Mouse (Mus musculus): ENCODE data around the gene Kcnn3. TPM values are rescaled to one million over a fixed set of nuclear protein-coding genes. Genes with fewer than 3 reads are reported as not detected.

The Kcnn3 gene
- polyA plus RNA-seq, 1 experiment from 2014 or later, result 1.4 TPM

- Histone ChIP-seq H3K9me3 (replicated peaks) (no peaks in the 10 kb centered on the region), H3K9ac (no peak overlapping the region), H3K4me1 (replicated peaks) (peaks cover 15% of the 10 kb centered on the region), H3K36me3 (no peaks in the 10 kb centered on the region), H3K4me3 (no peak overlapping the region), H3K27me3 (replicated peaks) (peaks cover 44% of the 10 kb centered on the region), H3K27ac (ENCODE audit: poor library complexity, severe bottlenecking) (no peak overlapping the region), H3K4me2 (no peak overlapping the region)
- no peak for ATAC-seq (ENCODE audit: insufficient number of reproducible peaks, low FRiP score)
- WGBS, result 71% methylated on average over 1 of the region's 1 CpGs
Observed at GRCm38 (mm10) chr3:89569058-89569457, 49.1 kb downstream of the Kcnn3 start.

- Histone ChIP-seq H3K36me3 (no peaks in the 10 kb centered on the region), H3K4me3 (no peak overlapping the region), H3K4me1 (replicated peaks) (peaks cover 15% of the 10 kb centered on the region), H3K4me2 (no peak overlapping the region), H3K27ac (ENCODE audit: poor library complexity, severe bottlenecking) (no peak overlapping the region), H3K9ac (no peak overlapping the region), H3K9me3 (replicated peaks) (no peaks in the 10 kb centered on the region), H3K27me3 (replicated peaks) (peaks cover 43% of the 10 kb centered on the region)
- 18% methylated on average over 7 of the region's 7 CpGs for WGBS
- ATAC-seq (ENCODE audit: insufficient number of reproducible peaks, low FRiP score), result no peak
Observed at GRCm38 (mm10) chr3:89569707-89570324, 49.9 kb downstream of the Kcnn3 start.

GRCm38 (mm10) chr3:89570362-89570761 lies 50.4 kb downstream of the Kcnn3 start:
- Histone ChIP-seq H3K4me2 (no peak overlapping the region), H3K36me3 (no peaks in the 10 kb centered on the region), H3K9ac (no peak overlapping the region), H3K27me3 (replicated peaks) (peaks cover 40% of the 10 kb centered on the region), H3K9me3 (replicated peaks) (0 out of 2 replicates have a peak, but pooled peaks cover 2% of the 10 kb centered on the region), H3K4me1 (replicated peaks) (peaks cover 10% of the 10 kb centered on the region), H3K4me3 (no peak overlapping the region), H3K27ac (ENCODE audit: poor library complexity, severe bottlenecking) (no peak overlapping the region)
- 4% methylated on average over 3 of the region's 3 CpGs for WGBS
- ATAC-seq (ENCODE audit: insufficient number of reproducible peaks, low FRiP score), result no peak

GRCm38 (mm10) chr3:89574260-89574659 lies 54.3 kb downstream of the Kcnn3 start:
- Histone ChIP-seq H3K4me3 (no peak overlapping the region), H3K36me3 (no peaks in the 10 kb centered on the region), H3K4me2 (no peak overlapping the region), H3K9ac (no peak overlapping the region), H3K9me3 (replicated peaks) (0 out of 2 replicates have a peak, but pooled peaks cover 2% of the 10 kb centered on the region), H3K4me1 (replicated peaks) (peaks cover 8% of the 10 kb centered on the region), H3K27ac (ENCODE audit: poor library complexity, severe bottlenecking) (no peak overlapping the region), H3K27me3 (replicated peaks) (peaks cover 43% of the 10 kb centered on the region)
- WGBS, result 46% methylated on average over 2 of the region's 2 CpGs
- no peak for ATAC-seq (ENCODE audit: insufficient number of reproducible peaks, low FRiP score)

GRCm38 (mm10) chr3:89576381-89576780 lies 56.4 kb downstream of the Kcnn3 start:
- Histone ChIP-seq H3K9ac (no peak overlapping the region), H3K27me3 (replicated peaks) (peaks cover 24% of the 10 kb centered on the region), H3K4me1 (replicated peaks) (no peaks in the 10 kb centered on the region), H3K4me2 (no peak overlapping the region), H3K9me3 (replicated peaks) (0 out of 2 replicates have a peak, but pooled peaks cover 2% of the 10 kb centered on the region), H3K36me3 (no peaks in the 10 kb centered on the region), H3K4me3 (no peak overlapping the region), H3K27ac (ENCODE audit: poor library complexity, severe bottlenecking) (no peak overlapping the region)
- 86% methylated on average over 6 of the region's 6 CpGs for WGBS
- ATAC-seq (ENCODE audit: insufficient number of reproducible peaks, low FRiP score), result no peak

GRCm38 (mm10) chr3:89577154-89577553 lies 57.2 kb downstream of the Kcnn3 start:
- Histone ChIP-seq H3K4me2 (no peak overlapping the region), H3K27me3 (replicated peaks) (peaks cover 19% of the 10 kb centered on the region; the same call in 1 of the 2 replicates), H3K27ac (ENCODE audit: poor library complexity, severe bottlenecking) (no peak overlapping the region), H3K4me1 (replicated peaks) (no peaks in the 10 kb centered on the region), H3K36me3 (no peaks in the 10 kb centered on the region), H3K4me3 (no peak overlapping the region), H3K9me3 (replicated peaks) (0 out of 2 replicates have a peak, but pooled peaks cover 2% of the 10 kb centered on the region), H3K9ac (no peak overlapping the region)
- ATAC-seq (ENCODE audit: insufficient number of reproducible peaks, low FRiP score), result no peak
- 35% methylated on average over 5 of the region's 5 CpGs for WGBS

- no peaks in the 10 kb centered on the region for H3K4me1 ChIP-seq (replicated peaks)
- no peak overlapping the region for H3K27ac ChIP-seq (ENCODE audit: poor library complexity, severe bottlenecking)
- H3K9me3 ChIP-seq (replicated peaks), result 0 out of 2 replicates have a peak, but pooled peaks cover 2% of the 10 kb centered on the region
- H3K27me3 ChIP-seq (replicated peaks), result peaks cover 14% of the 10 kb centered on the region; the same call in 1 of the 2 replicates
- no peak overlapping the region for H3K4me2 ChIP-seq
- no peak overlapping the region for H3K4me3 ChIP-seq
- no peaks in the 10 kb centered on the region for H3K36me3 ChIP-seq
- ATAC-seq (ENCODE audit: insufficient number of reproducible peaks, low FRiP score), result 0 out of 2 replicates have a peak, but pooled peaks have one; percentile 15
- H3K9ac ChIP-seq, result no peak overlapping the region
- WGBS, result 71% methylated on average over 4 of the region's 4 CpGs
Observed at GRCm38 (mm10) chr3:89578083-89578482, 58.1 kb downstream of the Kcnn3 start.

- no peak for ATAC-seq (ENCODE audit: insufficient number of reproducible peaks, low FRiP score)
- H3K36me3 ChIP-seq, result no peaks in the 10 kb centered on the region
Observed at GRCm38 (mm10) chr3:89578803-89579202, 58.8 kb downstream of the Kcnn3 start.

GRCm38 (mm10) chr3:89584254-89584653 lies 64.3 kb downstream of the Kcnn3 start:
- peaks cover 12% of the 10 kb centered on the region; the same call in 1 of the 2 replicates for H3K4me1 ChIP-seq (replicated peaks)
- 62% methylated on average over 4 of the region's 4 CpGs for WGBS
- no peaks in the 10 kb centered on the region for H3K27me3 ChIP-seq (replicated peaks)
- ATAC-seq (ENCODE audit: insufficient number of reproducible peaks, low FRiP score), result no peak
- H3K4me2 ChIP-seq, result no peak overlapping the region
- no peak overlapping the region for H3K27ac ChIP-seq (ENCODE audit: poor library complexity, severe bottlenecking)
- H3K36me3 ChIP-seq, result no peaks in the 10 kb centered on the region
- H3K4me3 ChIP-seq, result no peak overlapping the region
- H3K9ac ChIP-seq, result no peak overlapping the region
- H3K9me3 ChIP-seq (replicated peaks), result no peaks in the 10 kb centered on the region

More at GRCm38 (mm10) chr3:89578803-89579202, 58.8 kb downstream of the Kcnn3 start:
- Histone ChIP-seq H3K27ac (ENCODE audit: poor library complexity, severe bottlenecking) (no peak overlapping the region), H3K4me2 (no peak overlapping the region), H3K27me3 (replicated peaks) (peaks cover 14% of the 10 kb centered on the region; the same call in 1 of the 2 replicates), H3K9ac (no peak overlapping the region), H3K9me3 (replicated peaks) (0 out of 2 replicates have a peak, but pooled peaks cover 2% of the 10 kb centered on the region), H3K4me1 (replicated peaks) (no peaks in the 10 kb centered on the region), H3K4me3 (no peak overlapping the region)
- WGBS, result 57% methylated on average over 10 of the region's 10 CpGs

GRCm38 (mm10) chr3:89588436-89588835 lies 68.5 kb downstream of the Kcnn3 start:
- no peaks in the 10 kb centered on the region for H3K9me3 ChIP-seq (replicated peaks)
- no peak overlapping the region for H3K4me3 ChIP-seq
- H3K27ac ChIP-seq (ENCODE audit: poor library complexity, severe bottlenecking), result no peak overlapping the region
- H3K4me2 ChIP-seq, result no peak overlapping the region
- no peak for ATAC-seq (ENCODE audit: insufficient number of reproducible peaks, low FRiP score)
- H3K27me3 ChIP-seq (replicated peaks), result no peaks in the 10 kb centered on the region
- H3K4me1 ChIP-seq (replicated peaks), result peaks cover 34% of the 10 kb centered on the region
- H3K9ac ChIP-seq, result no peak overlapping the region
- 73% methylated on average over 11 of the region's 11 CpGs for WGBS
- no peaks in the 10 kb centered on the region for H3K36me3 ChIP-seq

- Histone ChIP-seq H3K9me3 (replicated peaks) (no peaks in the 10 kb centered on the region), H3K27me3 (replicated peaks) (peaks cover 5% of the 10 kb centered on the region), H3K4me1 (replicated peaks) (peaks cover 31% of the 10 kb centered on the region), H3K9ac (no peak overlapping the region), H3K27ac (ENCODE audit: poor library complexity, severe bottlenecking) (no peak overlapping the region), H3K4me2 (no peak overlapping the region), H3K36me3 (no peaks in the 10 kb centered on the region), H3K4me3 (no peak overlapping the region)
- no peak for ATAC-seq (ENCODE audit: insufficient number of reproducible peaks, low FRiP score)
- WGBS, result 56% methylated on average over 3 of the region's 3 CpGs
Observed at GRCm38 (mm10) chr3:89589321-89589720, 69.4 kb downstream of the Kcnn3 start.

All from heart, embryonic 12.5 days (tissue).